Mouse (Mus musculus): ENCODE data around the gene Zfp663. TPM values are rescaled to one million over a fixed set of nuclear protein-coding genes. Genes with fewer than 3 reads are reported as not detected.
A peak's percentile ranks its signal among the peaks of the same experiment; 100 is the strongest.

Gene Zfp663
- polyA plus RNA-seq, 1 experiment = 0.04 TPM

DNA sequence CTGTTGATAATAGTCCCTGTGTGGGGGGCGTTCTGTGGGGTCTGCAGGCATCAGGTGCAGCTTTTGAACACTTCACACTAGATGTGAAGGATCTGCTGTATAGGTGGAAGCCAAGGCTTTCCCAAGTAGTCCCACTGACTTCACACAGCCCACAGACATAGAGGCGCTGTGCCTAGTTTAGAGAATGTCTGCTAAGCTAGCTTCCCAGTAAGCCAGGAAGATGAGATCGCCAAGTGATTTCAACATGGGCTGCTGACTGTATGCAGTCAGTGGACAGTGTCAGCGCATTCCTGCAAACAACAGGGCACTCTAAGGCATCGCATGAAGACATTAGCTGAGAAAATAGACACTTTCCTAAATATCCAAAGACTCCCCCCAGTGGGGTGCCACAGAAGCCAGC is 6.9 kb upstream of the Zfp663 start:
- TF ChIP-seq CTCF (IDR thresholded peaks at IDR 0.05; ENCODE audit: extremely low read depth, insufficient read depth, low read length) (no peak), POLR2A (IDR thresholded peaks at IDR 0.05; ENCODE audit: extremely low read depth, insufficient read depth, low read length) (no peak)
- Histone ChIP-seq H3K4me3 (ENCODE audit: insufficient read depth, low read length) (no peak overlapping the region), H3K4me1 (ENCODE audit: control insufficient read depth, insufficient read depth, low read length) (peaks cover 5% of the 10 kb centered on the region; the same call in 1 of the 2 replicates), H3K27ac (ENCODE audit: insufficient read depth, low read length) (no peak overlapping the region)

DNA sequence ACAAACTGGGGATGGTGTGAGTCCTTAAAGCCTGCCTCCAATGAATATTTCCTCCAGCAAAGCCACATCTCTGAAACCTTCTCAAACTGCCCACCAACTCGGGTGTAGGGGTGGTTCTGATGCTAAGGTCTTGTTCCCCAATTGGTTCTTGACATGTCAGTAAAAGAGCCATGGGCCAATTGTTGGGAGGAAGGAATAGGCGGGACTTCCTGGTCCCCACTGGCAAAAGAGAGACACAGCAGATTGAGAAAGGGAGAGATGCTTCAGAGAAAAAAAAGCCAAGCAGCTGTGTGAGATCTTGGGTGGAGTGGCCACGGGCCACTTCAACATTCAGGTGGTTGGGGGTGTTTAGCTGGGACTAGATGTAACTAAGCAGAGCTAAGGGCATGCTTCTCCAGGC is 2.5 kb upstream of the Zfp663 start:
- Histone ChIP-seq H3K4me1 (ENCODE audit: control insufficient read depth, insufficient read depth, low read length) (no peaks in the 10 kb centered on the region), H3K27ac (ENCODE audit: insufficient read depth, low read length) (no peak overlapping the region), H3K4me3 (ENCODE audit: insufficient read depth, low read length) (no peak overlapping the region)
- TF ChIP-seq CTCF (IDR thresholded peaks at IDR 0.05; ENCODE audit: extremely low read depth, insufficient read depth, low read length) = no peak
- no peak for TF ChIP-seq POLR2A (IDR thresholded peaks at IDR 0.05; ENCODE audit: extremely low read depth, insufficient read depth, low read length)

DNA sequence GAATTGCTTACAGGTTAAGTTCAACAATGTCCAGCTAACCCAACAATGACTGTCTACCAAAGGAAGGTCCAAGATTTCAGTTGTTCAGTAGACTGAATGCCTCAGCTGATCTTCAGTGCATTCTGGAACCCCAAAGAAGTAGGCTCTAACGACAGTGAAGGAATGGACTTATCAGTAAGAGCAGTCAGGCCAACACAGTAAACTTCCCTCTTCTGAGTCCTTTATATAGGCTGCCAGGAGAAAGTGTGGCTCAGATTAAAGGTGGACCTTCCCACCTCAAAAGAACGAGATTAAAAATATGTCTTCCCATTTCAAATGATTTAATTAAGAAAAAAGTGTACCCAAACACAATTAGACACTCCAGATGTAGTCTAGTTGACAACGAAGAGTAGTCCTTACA is 1.8 kb upstream of the Zfp663 start:
- Histone ChIP-seq H3K4me1 (ENCODE audit: control insufficient read depth, insufficient read depth, low read length) (no peaks in the 10 kb centered on the region), H3K4me3 (ENCODE audit: insufficient read depth, low read length) (no peak overlapping the region)
- TF ChIP-seq CTCF (IDR thresholded peaks at IDR 0.05; ENCODE audit: extremely low read depth, insufficient read depth, low read length) = no peak
- TF ChIP-seq POLR2A (IDR thresholded peaks at IDR 0.05; ENCODE audit: extremely low read depth, insufficient read depth, low read length) = no peak

DNA sequence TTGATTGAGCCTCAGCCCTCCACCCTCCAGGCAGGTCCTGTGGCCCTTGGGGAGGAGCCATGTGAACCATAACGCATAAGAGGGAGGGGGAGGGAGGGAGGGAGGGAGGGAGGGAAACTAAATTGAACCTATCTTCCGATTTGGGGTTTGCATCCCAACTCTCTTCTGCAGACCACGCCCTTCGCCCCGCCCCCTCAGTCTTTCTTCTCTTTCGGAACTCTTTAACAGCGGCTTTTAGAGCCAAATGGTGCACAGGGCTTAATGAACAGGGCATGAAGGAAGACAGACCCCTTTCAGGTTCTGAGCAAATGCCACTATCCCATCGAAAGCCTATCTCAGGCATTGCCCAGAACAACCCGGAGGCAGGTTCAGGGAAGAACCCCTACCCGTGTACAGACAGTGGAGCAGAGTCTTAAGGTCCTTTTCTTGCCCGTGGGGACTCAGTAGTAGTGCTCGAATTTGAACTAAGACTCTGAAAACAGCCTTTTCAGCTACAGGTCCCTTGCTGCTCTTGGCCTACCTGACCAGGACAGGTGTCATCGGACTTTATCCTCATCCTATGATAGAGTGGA is 575 bp downstream of the Zfp663 start:
- Histone ChIP-seq H3K4me1 (ENCODE audit: control insufficient read depth, insufficient read depth, low read length) (no peaks in the 10 kb centered on the region), H3K4me3 (ENCODE audit: insufficient read depth, low read length) (no peak overlapping the region), H3K27ac (ENCODE audit: insufficient read depth, low read length) (no peak overlapping the region)
- TF ChIP-seq CTCF (IDR thresholded peaks at IDR 0.05; ENCODE audit: extremely low read depth, insufficient read depth, low read length) (no peak), POLR2A (IDR thresholded peaks at IDR 0.05; ENCODE audit: extremely low read depth, insufficient read depth, low read length) (no peak)

More for the DNA sequence above, 1.8 kb upstream of the Zfp663 start:
- no peak overlapping the region for H3K27ac ChIP-seq (ENCODE audit: insufficient read depth, low read length)

DNA sequence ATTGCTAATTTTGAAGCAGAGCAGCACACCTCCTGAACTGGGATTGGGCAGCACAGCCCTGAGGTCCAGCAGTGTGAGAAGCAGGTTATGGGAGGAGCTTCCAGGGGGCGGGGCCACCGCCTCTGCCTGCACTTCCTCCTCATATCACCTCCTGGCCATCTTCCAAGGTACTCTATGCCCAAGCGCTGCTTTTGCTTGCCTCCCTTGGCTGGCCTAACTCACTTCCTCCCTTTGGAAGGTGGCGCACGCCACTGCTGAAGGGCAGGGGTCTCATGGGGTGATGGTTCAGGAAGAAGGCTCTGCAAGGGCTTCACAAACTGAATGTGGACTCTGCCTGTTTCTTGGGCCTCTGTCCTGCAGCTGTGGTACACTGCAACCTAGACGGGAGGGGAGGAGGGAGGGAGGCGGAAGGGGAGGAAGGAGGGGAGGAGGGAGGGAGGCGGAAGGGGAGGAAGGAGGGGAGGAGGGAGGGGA is 1.4 kb downstream of the Zfp663 start:
- TF ChIP-seq POLR2A (IDR thresholded peaks at IDR 0.05; ENCODE audit: extremely low read depth, insufficient read depth, low read length) (no peak), CTCF (IDR thresholded peaks at IDR 0.05; ENCODE audit: extremely low read depth, insufficient read depth, low read length) (no peak)
- H3K27ac ChIP-seq (ENCODE audit: insufficient read depth, low read length) = no peak overlapping the region
- no peaks in the 10 kb centered on the region for H3K4me1 ChIP-seq (ENCODE audit: control insufficient read depth, insufficient read depth, low read length)
- H3K4me3 ChIP-seq (ENCODE audit: insufficient read depth, low read length) = no peak overlapping the region

DNA sequence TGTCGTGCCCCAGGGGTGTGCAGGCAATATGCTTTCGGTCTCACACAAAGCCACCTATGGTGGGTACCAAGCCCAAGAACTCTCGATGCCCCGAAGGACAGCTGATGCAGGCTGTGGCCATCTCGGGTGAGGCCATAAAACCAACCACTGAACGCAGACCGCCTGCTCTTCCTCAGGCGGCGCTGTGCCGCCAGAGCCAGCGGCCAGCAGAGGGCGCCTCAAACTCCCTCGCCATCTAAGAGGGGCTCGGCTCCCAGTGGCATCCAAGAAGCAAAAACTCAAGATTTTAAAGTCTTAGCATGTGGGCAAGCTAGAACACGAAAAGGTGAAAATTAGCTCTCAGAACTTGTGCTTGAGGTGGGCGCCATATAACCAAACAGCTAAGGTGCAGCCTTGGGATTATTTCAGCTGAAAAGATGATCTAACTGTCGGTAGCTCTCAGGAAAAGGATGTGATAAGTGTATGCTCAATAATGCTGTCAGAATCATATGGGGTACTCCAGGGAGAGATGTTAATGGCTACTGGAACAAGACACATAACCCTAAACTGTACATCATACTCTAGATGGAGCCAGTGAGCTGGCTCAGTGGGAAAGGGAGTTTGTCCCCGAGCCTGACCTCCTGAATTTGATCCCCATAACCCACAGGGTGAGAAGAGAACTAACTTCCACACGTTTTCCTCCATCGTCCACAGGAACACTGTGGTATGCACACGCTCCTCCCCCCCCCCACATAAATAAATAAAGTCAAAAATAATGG is 4.0 kb downstream of the Zfp663 start:
- Histone ChIP-seq H3K27ac (ENCODE audit: insufficient read depth, low read length) (no peak overlapping the region), H3K4me1 (ENCODE audit: control insufficient read depth, insufficient read depth, low read length) (no peaks in the 10 kb centered on the region), H3K4me3 (ENCODE audit: insufficient read depth, low read length) (no peak overlapping the region)
- TF ChIP-seq CTCF (IDR thresholded peaks at IDR 0.05; ENCODE audit: extremely low read depth, insufficient read depth, low read length) (peak; percentile 69), POLR2A (IDR thresholded peaks at IDR 0.05; ENCODE audit: extremely low read depth, insufficient read depth, low read length) (no peak)

DNA sequence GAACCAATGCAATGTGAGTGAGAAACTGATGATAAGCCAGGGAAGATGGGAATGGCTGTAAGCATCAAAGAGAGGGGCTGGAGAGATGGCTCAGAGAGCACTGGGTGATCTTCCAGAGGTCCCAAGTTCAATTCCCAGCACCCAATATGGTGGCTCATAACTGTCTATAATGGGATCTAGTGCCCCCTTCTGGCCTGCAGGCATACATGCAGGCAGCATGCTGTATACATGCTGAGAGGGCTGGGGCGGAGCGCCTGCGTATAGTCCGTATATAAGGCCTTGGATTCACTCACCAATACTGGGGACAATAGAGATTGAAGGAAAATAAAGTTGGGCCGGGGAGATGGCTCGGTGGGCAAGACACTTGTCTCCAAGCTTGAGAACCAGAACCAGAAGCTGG is 5.2 kb downstream of the Zfp663 start:
- Histone ChIP-seq H3K4me1 (ENCODE audit: control insufficient read depth, insufficient read depth, low read length) (no peaks in the 10 kb centered on the region), H3K4me3 (ENCODE audit: insufficient read depth, low read length) (no peak overlapping the region), H3K27ac (ENCODE audit: insufficient read depth, low read length) (no peak overlapping the region)
- TF ChIP-seq CTCF (IDR thresholded peaks at IDR 0.05; ENCODE audit: extremely low read depth, insufficient read depth, low read length) = no peak
- no peak for TF ChIP-seq POLR2A (IDR thresholded peaks at IDR 0.05; ENCODE audit: extremely low read depth, insufficient read depth, low read length)

DNA sequence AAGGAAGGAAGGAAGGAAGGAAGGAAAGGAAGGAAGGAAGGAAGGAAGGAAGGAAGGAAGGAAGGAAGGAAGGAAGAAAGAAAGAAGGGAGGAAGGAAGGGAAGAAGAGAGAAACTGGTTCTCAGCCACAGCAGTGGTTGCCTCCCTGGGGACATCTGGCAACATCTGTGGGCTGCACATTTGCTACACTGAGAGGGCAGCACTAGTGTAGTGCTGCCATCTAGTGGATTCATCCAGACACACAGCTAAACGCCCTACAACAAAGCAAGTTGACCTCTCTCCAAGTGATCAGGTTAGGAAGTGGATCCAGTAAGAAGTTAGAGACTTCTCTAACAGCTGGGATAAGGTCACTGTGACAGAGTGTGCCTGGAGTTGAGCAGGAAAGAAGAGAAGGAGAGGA is 7.7 kb downstream of the Zfp663 start:
- H3K4me3 ChIP-seq (ENCODE audit: insufficient read depth, low read length) = no peak overlapping the region
- TF ChIP-seq CTCF (IDR thresholded peaks at IDR 0.05; ENCODE audit: extremely low read depth, insufficient read depth, low read length) (peak; percentile 91), POLR2A (IDR thresholded peaks at IDR 0.05; ENCODE audit: extremely low read depth, insufficient read depth, low read length) (no peak)
- no peak overlapping the region for H3K27ac ChIP-seq (ENCODE audit: insufficient read depth, low read length)
- no peaks in the 10 kb centered on the region for H3K4me1 ChIP-seq (ENCODE audit: control insufficient read depth, insufficient read depth, low read length)

DNA sequence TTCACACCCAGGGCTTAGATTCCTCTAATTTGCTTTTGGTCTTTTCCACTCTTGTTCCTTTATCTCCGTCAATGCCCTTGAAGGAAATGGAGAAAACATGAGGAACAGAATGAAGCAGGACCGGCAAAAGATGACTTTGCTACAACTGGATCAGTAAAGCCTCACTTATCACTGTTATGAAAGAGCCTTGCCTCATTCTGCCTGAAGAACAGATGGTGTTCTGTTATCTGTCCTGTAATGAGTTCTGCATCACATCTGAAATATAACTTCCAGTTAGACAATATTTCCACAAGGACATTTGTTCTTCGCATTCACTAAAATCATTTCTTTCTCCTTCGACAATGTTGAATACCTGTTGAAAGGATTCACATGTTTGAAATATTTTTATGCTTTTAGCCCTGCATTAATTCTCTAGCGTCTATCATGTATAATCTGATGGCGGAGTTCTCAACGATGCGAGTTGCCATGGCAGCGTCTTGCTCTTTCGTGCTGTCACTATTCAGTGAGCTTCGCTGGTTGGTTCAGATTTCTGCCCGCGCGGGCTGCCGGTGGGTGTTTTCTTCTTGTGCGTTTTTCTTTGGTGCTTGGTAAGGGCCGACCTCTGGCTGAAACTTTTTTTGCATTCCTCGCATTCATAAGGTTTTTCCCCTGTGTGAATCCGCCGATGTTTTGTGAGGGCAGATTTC is 16.6 kb downstream of the Zfp663 start:
- H3K27ac ChIP-seq (ENCODE audit: insufficient read depth, low read length) = no peak overlapping the region
- no peak overlapping the region for H3K4me3 ChIP-seq (ENCODE audit: insufficient read depth, low read length)
- no peaks in the 10 kb centered on the region for H3K4me1 ChIP-seq (ENCODE audit: control insufficient read depth, insufficient read depth, low read length)
- TF ChIP-seq POLR2A (IDR thresholded peaks at IDR 0.05; ENCODE audit: extremely low read depth, insufficient read depth, low read length) (no peak), CTCF (IDR thresholded peaks at IDR 0.05; ENCODE audit: extremely low read depth, insufficient read depth, low read length) (no peak)
